Mouse (Mus musculus): ENCODE results near the gene Wdr17. TPM values are rescaled to one million over a fixed set of nuclear protein-coding genes. Genes with fewer than 3 reads are reported as not detected.
A peak's percentile ranks its signal among the peaks of the same experiment; 100 is the strongest.

Gene Wdr17
- polyA plus RNA-seq, 1 experiment from 2014 or later = 5.6 TPM

GRCm38 (mm10) chr8:54808217-54808616, 78.8 kb downstream of the Wdr17 start:
- no peaks in the 10 kb centered on the region for H3K27me3 ChIP-seq (ENCODE audit: control insufficient read depth, insufficient read depth, low read length)
- H3K9ac ChIP-seq (ENCODE audit: low read length) = no peak overlapping the region
- no peak for ATAC-seq (ENCODE audit: low FRiP score)
- H3K9me3 ChIP-seq (ENCODE audit: control insufficient read depth, low read length) = no peaks in the 10 kb centered on the region
- 80% methylated on average over 6 of the region's 6 CpGs for WGBS
- no peaks in the 10 kb centered on the region for H3K36me3 ChIP-seq (ENCODE audit: control insufficient read depth, insufficient read depth, low read length)
- no peak overlapping the region for H3K27ac ChIP-seq (ENCODE audit: low read depth, low read length)
- no peaks in the 10 kb centered on the region for H3K4me1 ChIP-seq (ENCODE audit: control insufficient read depth, insufficient read depth, low read length)
- no peak for DNase-seq (ENCODE audit: low spot score, missing footprints)
- no peak overlapping the region for H3K4me2 ChIP-seq
- no peak overlapping the region for H3K4me3 ChIP-seq (ENCODE audit: low read depth, low read length)

- ATAC-seq (ENCODE audit: low FRiP score) = no peak
- 91% methylated on average over 6 of the region's 6 CpGs for WGBS
- H3K4me3 ChIP-seq (ENCODE audit: low read depth, low read length) = no peak overlapping the region
- no peak overlapping the region for H3K27ac ChIP-seq (ENCODE audit: low read depth, low read length)
- H3K9me3 ChIP-seq (ENCODE audit: control insufficient read depth, low read length) = no peaks in the 10 kb centered on the region
- H3K27me3 ChIP-seq (ENCODE audit: control insufficient read depth, insufficient read depth, low read length) = no peaks in the 10 kb centered on the region
- no peak for DNase-seq (ENCODE audit: low spot score, missing footprints)
- no peak overlapping the region for H3K4me2 ChIP-seq
- H3K9ac ChIP-seq (ENCODE audit: low read length) = no peak overlapping the region
- H3K4me1 ChIP-seq (ENCODE audit: control insufficient read depth, insufficient read depth, low read length) = no peaks in the 10 kb centered on the region
- no peaks in the 10 kb centered on the region for H3K36me3 ChIP-seq (ENCODE audit: control insufficient read depth, insufficient read depth, low read length)
These were observed 80.8 kb downstream of the Wdr17 start for GRCm38 (mm10) chr8:54806173-54806572.

GRCm38 (mm10) chr8:54792699-54793061, 94.3 kb downstream of the Wdr17 start:
- ATAC-seq (ENCODE audit: low FRiP score) (no peak), DNase-seq (ENCODE audit: low spot score, missing footprints) (no peak)
- WGBS = 88% methylated on average over 2 of the region's 2 CpGs
- no peaks in the 10 kb centered on the region for H3K27me3 ChIP-seq (ENCODE audit: control insufficient read depth, insufficient read depth, low read length)
- no peak overlapping the region for H3K4me3 ChIP-seq (ENCODE audit: low read depth, low read length)
- H3K36me3 ChIP-seq (ENCODE audit: control insufficient read depth, insufficient read depth, low read length) = no peaks in the 10 kb centered on the region
- H3K9me3 ChIP-seq (ENCODE audit: control insufficient read depth, low read length) = no peaks in the 10 kb centered on the region
- no peak overlapping the region for H3K4me2 ChIP-seq
- H3K4me1 ChIP-seq (ENCODE audit: control insufficient read depth, insufficient read depth, low read length) = no peaks in the 10 kb centered on the region
- H3K9ac ChIP-seq (ENCODE audit: low read length) = no peak overlapping the region
- no peak overlapping the region for H3K27ac ChIP-seq (ENCODE audit: low read depth, low read length)

GRCm38 (mm10) chr8:54791858-54792698, 94.9 kb downstream of the Wdr17 start:
- Histone ChIP-seq H3K36me3 (ENCODE audit: control insufficient read depth, insufficient read depth, low read length) (no peaks in the 10 kb centered on the region), H3K4me2 (no peak overlapping the region), H3K9ac (ENCODE audit: low read length) (no peak overlapping the region), H3K27me3 (ENCODE audit: control insufficient read depth, insufficient read depth, low read length) (no peaks in the 10 kb centered on the region), H3K9me3 (ENCODE audit: control insufficient read depth, low read length) (no peaks in the 10 kb centered on the region), H3K4me3 (ENCODE audit: low read depth, low read length) (no peak overlapping the region), H3K27ac (ENCODE audit: low read depth, low read length) (no peak overlapping the region), H3K4me1 (ENCODE audit: control insufficient read depth, insufficient read depth, low read length) (no peaks in the 10 kb centered on the region)
- WGBS = 87% methylated on average over 2 of the region's 2 CpGs
- ATAC-seq (ENCODE audit: low FRiP score) = no peak
- no peak for DNase-seq (ENCODE audit: low spot score, missing footprints)

GRCm38 (mm10) chr8:54780134-54780942, 106.6 kb downstream of the Wdr17 start:
- ATAC-seq (ENCODE audit: low FRiP score) (peak; percentile 90), DNase-seq (ENCODE audit: low spot score, missing footprints) (peak; percentile 97)
- Histone ChIP-seq H3K9me3 (ENCODE audit: control insufficient read depth, low read length) (no peaks in the 10 kb centered on the region), H3K4me2 (peak overlapping the region; percentile 70), H3K36me3 (ENCODE audit: control insufficient read depth, insufficient read depth, low read length) (no peaks in the 10 kb centered on the region), H3K27me3 (ENCODE audit: control insufficient read depth, insufficient read depth, low read length) (no peaks in the 10 kb centered on the region), H3K9ac (ENCODE audit: low read length) (peak overlapping the region; percentile 66), H3K4me3 (ENCODE audit: low read depth, low read length) (peak overlapping the region; percentile 36), H3K4me1 (ENCODE audit: control insufficient read depth, insufficient read depth, low read length) (peaks cover 14% of the 10 kb centered on the region), H3K27ac (ENCODE audit: low read depth, low read length) (no peak overlapping the region; the same call in 1 of the 2 replicates)
- WGBS = 6% methylated on average over 16 of the region's 16 CpGs

- H3K27ac ChIP-seq (ENCODE audit: low read depth, low read length) = no peak overlapping the region; the same call in 1 of the 2 replicates
- ATAC-seq (ENCODE audit: low FRiP score) = peak; percentile 83
These were observed 107.5 kb downstream of the Wdr17 start for GRCm38 (mm10) chr8:54779317-54780133.

GRCm38 (mm10) chr8:54777012-54777411, 110.0 kb downstream of the Wdr17 start:
- no peak for ATAC-seq (ENCODE audit: low FRiP score)
- DNase-seq (ENCODE audit: low spot score, missing footprints) = no peak
- no peaks in the 10 kb centered on the region for H3K36me3 ChIP-seq (ENCODE audit: control insufficient read depth, insufficient read depth, low read length)

More at GRCm38 (mm10) chr8:54779317-54780133, 107.5 kb downstream of the Wdr17 start:
- no peaks in the 10 kb centered on the region for H3K36me3 ChIP-seq (ENCODE audit: control insufficient read depth, insufficient read depth, low read length)
- peak; percentile 92 for DNase-seq (ENCODE audit: low spot score, missing footprints)
- under 1% methylated on average over 23 of the region's 23 CpGs for WGBS
- H3K4me2 ChIP-seq = peak overlapping the region; percentile 70
- peak overlapping the region; percentile 36 for H3K4me3 ChIP-seq (ENCODE audit: low read depth, low read length)
- no peaks in the 10 kb centered on the region for H3K9me3 ChIP-seq (ENCODE audit: control insufficient read depth, low read length)
- H3K4me1 ChIP-seq (ENCODE audit: control insufficient read depth, insufficient read depth, low read length) = peaks cover 14% of the 10 kb centered on the region
- peak overlapping the region; percentile 66 for H3K9ac ChIP-seq (ENCODE audit: low read length)
- H3K27me3 ChIP-seq (ENCODE audit: control insufficient read depth, insufficient read depth, low read length) = no peaks in the 10 kb centered on the region

GRCm38 (mm10) chr8:54776241-54776640, 110.7 kb downstream of the Wdr17 start:
- H3K9ac ChIP-seq (ENCODE audit: low read length) = no peak overlapping the region
- ATAC-seq (ENCODE audit: low FRiP score) (no peak), DNase-seq (ENCODE audit: low spot score, missing footprints) (no peak)
- H3K27me3 ChIP-seq (ENCODE audit: control insufficient read depth, insufficient read depth, low read length) = no peaks in the 10 kb centered on the region
- no peaks in the 10 kb centered on the region for H3K36me3 ChIP-seq (ENCODE audit: control insufficient read depth, insufficient read depth, low read length)
- H3K9me3 ChIP-seq (ENCODE audit: control insufficient read depth, low read length) = no peaks in the 10 kb centered on the region
- no peak overlapping the region for H3K4me3 ChIP-seq (ENCODE audit: low read depth, low read length)
- no peak overlapping the region for H3K27ac ChIP-seq (ENCODE audit: low read depth, low read length)
- H3K4me1 ChIP-seq (ENCODE audit: control insufficient read depth, insufficient read depth, low read length) = peaks cover 13% of the 10 kb centered on the region
- H3K4me2 ChIP-seq = no peak overlapping the region

More at GRCm38 (mm10) chr8:54777012-54777411, 110.0 kb downstream of the Wdr17 start:
- no peak overlapping the region for H3K27ac ChIP-seq (ENCODE audit: low read depth, low read length)
- no peak overlapping the region for H3K4me2 ChIP-seq
- no peaks in the 10 kb centered on the region for H3K9me3 ChIP-seq (ENCODE audit: control insufficient read depth, low read length)
- no peak overlapping the region for H3K4me3 ChIP-seq (ENCODE audit: low read depth, low read length)
- H3K27me3 ChIP-seq (ENCODE audit: control insufficient read depth, insufficient read depth, low read length) = no peaks in the 10 kb centered on the region
- peaks cover 14% of the 10 kb centered on the region for H3K4me1 ChIP-seq (ENCODE audit: control insufficient read depth, insufficient read depth, low read length)
- H3K9ac ChIP-seq (ENCODE audit: low read length) = no peak overlapping the region

Data from midbrain, embryonic 11.5 days (tissue).